Mouse (Mus musculus): ENCODE measurements around the gene Btbd17.

- no peak for TF ChIP-seq CTCF (IDR thresholded peaks at IDR 0.05; ENCODE audit: extremely low read depth, insufficient read depth, insufficient read length, insufficient replicate concordance)
- TF ChIP-seq POLR2A (IDR thresholded peaks at IDR 0.05; ENCODE audit: low read depth, low read length): no peak
These were observed 2.9 kb upstream of the Btbd17 start, which contains the start of gene Gpr142 for GRCm38 (mm10) chr11:114798624-114799023.
